Mouse (Mus musculus) stomach, postnatal 0 days (tissue): Measurements from ENCODE around the gene Ccdc88b.
A peak's percentile ranks its signal among the peaks of the same experiment; 100 is the strongest.

Experiments used
- CTCF ChIP-seq: IDR thresholded peaks from 2 replicates; pipeline ENCODE4 v1.5.1; 2016; ENCODE audit warnings: antibody characterized with exemption, low read depth, mild to moderate bottlenecking, moderate library complexity
- EP300 ChIP-seq: optimal IDR thresholded peaks from 2 replicates; pipeline ENCODE3; 2016; ENCODE audit warnings: antibody characterized with exemption

- TF ChIP-seq CTCF (no peak), EP300 (peak; percentile 45)
These were observed 37.3 kb downstream of the Ccdc88b start for GRCm38 (mm10) chr19:6820538-6821195.
